Mouse (Mus musculus) natural killer cell, adult 2 months (primary cell): ENCODE data around the gene Pdzd2.

Experiments used
- DNase-seq, 2 experiments: peaks; one replicate each; pipeline ENCODE4 v3.0.0; 2022; ENCODE audit warnings: low spot score in 2 of 2

Pdzd2 gene

DNA sequence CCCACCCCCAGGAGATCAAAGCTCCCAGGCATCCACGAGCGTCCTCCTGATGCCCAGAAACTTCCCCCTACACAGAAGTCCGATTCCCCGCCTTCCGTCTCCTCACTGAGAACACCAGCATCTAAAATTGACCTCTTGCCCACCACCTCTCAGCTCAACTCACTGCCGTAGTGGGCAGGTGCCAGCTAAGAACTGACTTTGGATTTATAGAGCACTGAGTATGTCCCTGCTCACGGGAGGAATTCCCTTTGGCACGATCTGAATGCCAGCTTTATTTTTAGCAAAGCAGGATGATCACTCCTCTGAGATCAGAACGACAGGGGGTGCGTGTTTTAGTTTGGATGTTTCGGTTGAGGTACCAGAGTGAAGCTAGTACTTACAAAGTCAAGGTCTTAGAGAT, 7.1 kb downstream of the Pdzd2 start:
- no peak for DNase-seq

DNA sequence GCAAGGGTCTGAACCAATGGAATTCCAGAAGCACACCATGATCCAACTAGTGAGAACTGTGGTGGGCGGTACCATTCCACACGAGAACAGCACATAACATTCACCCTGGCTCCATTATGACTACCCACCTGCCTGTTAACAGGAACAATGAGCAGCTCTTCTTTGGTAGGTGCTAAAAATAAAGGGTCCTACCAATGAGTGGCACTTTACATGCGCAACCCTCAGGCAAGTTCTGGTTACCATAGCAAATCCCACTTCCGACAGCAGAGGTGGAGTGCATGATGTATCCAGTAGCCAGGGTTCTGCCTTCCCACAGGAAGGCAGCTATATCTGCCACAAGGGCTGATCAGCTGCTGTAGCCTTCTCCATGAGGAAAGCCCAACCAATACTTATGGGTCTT, 11.3 kb downstream of the Pdzd2 start:
- no peak for DNase-seq

DNA sequence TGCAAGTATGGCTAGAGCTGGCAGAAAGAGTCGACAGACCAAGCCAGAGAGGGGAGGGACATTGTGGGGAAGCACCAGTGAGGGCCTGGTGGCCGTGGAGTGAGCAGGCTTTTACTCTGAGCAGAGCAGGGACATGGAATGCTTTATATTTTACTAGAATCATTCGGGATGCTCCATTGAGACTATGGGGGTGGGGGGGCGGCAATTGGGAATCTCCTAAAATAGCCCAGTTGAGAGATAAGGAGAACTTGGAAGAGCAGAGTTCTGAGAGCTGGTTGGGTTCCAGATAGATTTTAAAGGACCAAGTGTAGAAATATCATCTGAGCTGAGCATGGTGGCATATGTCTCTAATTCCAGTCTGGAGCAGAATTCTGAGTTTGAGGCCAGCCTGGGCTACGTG, 14.5 kb downstream of the Pdzd2 start:
- no peak for DNase-seq

DNA sequence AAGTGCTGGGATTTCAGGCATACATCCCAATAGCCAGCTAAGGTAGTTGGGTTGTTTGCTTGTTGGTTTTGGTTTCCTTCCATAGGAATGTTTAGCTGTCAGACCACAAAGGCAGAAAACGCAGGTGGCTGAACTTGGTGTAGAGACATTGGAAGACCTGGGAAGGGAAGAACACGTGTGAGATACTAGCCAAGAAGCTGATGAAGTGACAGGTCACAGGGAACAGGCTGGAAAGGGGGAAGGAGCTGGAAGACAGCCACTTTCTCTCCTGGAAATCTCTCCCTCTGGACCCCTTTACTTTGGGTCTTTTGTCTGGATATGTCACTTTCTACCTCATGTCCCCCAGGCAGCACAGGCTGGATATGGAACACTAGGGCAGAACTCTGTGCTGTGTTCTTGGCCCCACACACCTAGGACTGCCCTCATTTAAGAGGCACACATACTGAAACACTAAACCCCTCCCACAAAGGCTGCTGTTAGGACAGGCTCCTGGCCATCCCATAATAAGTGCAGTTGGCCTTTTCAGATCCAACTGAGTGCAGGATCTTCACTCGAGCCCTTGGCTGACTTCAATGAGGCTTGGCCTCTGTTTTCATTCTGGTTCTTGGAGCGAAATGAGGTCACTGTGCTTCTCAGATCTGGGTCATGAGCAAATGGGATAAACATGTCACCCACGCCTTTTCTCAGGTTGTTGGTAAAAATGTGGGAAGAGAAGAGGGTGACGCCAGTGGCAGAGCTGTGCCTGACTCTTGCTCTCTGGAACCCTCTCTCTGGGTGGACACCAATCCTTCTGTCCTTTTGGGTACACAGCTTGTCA, 17.8 kb downstream of the Pdzd2 start:
- DNase-seq: no peak

DNA sequence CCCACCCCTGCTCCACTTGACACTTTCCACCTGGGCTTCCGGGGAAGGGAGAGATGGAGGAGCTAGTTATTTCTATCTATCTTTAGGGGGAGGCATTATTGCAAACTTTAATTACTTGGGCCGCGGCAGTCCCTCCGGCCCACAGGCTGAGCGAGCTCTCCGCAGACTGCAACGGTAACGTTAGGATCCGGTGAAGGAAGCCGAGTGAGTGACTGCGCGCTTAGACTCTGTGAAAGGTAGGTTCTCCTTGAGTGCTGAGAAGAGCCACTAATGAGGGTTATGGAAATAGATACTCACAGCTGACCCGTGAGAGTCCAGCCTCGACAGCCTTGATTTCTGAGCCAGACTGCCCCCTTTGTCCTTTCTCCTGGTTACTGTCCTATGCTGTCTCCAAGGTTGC, 20.9 kb downstream of the Pdzd2 start:
- no peak for DNase-seq

DNA sequence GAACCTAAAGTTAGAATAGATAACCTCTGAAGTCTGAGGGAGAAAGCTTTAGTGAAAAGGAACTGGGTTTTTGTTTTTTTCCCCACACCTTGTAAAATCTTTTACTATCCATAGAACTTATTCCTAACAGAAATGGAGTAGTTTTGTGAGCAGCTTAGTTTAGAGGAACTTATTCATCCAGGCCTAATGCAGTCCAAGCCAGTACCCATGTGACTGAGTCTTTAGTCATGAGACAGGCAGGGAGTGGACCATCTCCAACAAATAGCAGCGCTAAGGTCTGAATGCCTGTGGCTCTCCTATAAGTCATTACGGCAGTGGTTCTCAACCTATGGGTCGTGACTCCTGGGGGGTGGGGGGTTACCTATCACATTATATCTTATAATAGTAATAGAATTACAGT, 22.3 kb downstream of the Pdzd2 start:
- DNase-seq: no peak

DNA sequence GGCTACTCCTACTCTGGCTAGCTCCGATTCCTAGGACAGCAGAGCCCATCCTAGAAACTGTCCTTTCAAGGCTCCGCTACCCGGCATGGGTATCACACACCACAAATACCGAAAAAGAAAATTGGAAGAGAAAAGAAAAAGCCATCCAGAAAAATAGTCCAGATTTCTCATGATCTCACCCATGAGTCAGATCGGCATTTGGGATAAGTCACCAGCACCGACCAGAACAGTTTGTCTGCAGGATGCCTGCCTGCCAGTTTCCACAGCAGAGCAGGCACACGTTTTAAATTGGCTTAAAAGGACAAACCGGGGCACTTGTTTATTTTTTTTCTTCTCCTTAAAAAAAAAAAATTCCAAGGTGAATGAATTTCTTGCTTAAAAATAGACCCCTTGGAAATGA, 22.8 kb downstream of the Pdzd2 start:
- no peak for DNase-seq

DNA sequence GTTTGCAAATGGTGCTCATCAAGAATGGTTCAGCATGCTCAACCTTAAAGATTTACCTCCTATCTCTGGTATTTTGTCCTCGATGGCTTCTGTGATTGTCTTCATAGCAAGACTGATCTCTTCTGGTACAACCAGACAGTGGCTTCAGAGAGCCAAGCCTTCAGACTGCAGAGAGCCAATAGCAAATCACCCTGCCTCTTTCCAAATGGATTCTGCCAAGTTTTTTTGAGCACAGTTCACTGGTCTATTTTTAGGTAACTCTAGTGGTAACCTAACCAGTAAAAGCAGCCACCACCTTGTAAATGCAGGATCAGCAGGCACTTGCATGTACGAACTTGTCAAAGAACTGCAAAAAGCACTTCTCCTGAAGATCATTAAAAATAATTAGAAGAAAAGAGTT, 25.4 kb downstream of the Pdzd2 start:
- no peak for DNase-seq

DNA sequence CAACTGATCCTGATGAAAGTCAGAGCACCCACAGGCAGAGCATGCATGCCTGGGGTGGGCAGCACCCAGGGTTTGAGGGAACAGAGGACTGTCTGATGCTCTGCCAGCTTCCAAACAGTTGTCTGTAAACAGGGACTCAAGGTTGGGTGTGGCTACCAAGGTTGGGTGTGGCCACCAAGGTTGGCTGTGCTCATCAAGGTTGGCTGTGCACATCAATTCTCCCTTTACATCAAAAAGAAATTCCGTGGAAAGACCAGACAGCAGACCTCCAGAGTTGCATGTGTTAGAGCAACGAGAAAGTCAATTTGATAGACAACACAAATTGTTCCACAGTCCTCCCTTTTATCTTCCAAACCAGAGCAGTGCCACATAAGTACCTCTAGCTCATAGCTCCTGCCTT, 26.5 kb downstream of the Pdzd2 start:
- DNase-seq: no peak

DNA sequence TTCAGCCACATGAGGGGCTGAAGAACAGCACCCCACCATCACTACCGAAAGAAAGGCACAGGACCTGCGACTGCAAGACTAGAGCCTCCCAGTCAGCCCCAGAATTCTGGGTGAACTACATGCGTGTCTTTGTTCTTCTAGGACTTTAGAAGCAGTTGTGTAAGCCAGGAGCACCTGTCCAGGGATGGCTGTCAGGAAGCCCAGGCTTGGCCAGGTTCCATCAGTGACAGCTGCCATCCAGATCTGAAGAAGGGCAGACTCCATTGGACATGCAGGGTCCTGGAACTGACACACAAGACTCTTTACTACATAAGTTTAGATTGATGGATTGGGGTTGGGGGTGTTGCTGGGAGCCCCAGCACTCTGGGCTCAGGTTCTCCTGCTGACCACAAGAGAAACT, 29.7 kb downstream of the Pdzd2 start:
- no peak for DNase-seq

DNA sequence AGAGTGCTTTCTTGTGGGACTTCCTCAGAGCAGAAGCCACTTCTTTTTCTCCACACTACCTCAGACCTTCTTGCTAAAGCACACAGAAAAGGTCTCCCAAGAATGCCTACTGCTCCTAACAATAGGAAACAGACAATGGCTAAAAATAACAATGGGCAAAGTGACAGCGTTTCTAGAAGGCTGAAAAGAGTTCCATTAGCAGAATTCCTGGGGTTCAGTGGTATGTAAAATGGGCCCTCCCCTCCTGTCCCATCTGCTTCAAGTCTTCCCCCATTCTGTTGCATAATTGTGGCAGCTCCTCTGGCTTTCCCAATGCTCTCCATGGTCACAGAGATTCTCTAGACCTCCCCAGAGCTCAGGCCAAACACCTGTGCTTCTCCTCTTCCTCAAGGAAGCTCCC, 31.4 kb downstream of the Pdzd2 start:
- DNase-seq: no peak

DNA sequence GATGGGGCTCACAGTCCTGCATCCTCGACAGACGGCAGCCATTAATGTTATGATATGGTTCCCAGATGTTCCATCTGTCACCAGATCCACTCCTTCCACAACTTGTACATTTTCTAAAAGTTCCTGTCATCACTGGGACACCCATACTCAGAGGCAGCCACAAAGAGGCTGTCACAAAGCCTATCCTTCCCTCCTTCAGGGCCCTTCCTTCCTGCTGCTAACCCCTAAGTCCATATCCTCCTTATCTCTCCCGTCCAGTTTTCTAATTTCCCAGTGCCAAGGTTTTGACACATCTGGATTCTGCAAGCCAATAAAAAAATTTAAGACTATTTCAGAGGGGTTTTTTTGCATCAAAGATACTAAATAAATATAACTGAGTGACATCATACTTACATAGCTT, 32.8 kb downstream of the Pdzd2 start:
- no peak for DNase-seq

DNA sequence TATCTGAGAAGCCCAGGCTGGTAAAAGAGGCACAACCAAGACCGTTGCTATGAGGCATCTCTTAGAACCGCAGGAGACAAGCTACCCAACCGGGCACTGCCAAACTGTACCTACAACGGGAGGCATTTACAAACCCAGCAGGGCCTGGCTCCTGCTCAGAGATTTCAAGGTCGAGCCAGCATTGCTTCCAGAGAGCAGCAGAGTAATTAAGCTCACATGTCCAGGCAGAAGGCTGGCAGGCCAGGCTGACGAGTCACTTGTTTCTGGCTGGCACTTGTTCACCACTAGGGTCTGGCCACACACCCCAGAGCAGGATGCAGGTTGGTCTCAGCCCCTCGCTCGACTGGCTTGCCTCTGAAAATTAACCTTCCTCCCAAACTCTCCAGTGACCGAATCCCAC, 39.4 kb downstream of the Pdzd2 start:
- DNase-seq: no peak

DNA sequence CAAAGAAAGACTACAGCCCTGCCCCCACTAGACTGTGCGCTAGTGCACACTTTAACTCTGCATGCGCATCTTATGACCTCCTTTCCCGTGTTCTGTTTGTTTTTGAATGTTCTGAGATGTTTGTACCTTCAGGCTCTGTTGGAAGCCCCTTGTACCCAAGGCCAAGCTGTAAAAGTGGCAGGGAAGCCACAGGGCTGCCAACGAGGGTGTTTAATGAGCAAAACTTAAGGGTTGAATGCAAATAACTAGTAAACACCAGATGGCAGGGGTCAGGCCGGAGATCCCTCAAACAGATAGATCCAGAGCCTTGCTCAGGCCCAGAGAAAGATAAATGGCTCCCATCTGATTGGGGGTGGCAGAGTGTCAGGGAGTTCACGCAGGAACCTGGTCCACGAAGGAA, 42.0 kb downstream of the Pdzd2 start:
- no peak for DNase-seq

DNA sequence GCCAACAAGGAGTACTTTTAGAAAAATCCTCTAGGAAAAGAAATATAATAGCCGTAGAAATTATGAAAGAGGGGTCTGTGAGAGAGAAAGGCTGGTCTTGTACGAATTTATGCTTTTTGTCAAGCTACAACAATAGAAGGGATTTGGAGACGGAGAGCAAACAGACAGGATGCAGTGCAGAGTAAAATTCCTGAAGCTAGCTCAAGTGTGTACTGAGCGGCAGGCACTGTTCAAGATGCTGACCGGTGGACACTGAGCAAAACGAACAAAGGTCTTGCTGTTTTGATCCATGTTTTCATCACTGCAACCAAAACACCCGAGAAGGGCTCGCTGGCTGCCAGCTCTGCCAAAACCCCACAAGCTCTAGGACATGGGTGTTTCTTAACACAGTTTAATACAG, 42.8 kb downstream of the Pdzd2 start:
- no peak for DNase-seq

DNA sequence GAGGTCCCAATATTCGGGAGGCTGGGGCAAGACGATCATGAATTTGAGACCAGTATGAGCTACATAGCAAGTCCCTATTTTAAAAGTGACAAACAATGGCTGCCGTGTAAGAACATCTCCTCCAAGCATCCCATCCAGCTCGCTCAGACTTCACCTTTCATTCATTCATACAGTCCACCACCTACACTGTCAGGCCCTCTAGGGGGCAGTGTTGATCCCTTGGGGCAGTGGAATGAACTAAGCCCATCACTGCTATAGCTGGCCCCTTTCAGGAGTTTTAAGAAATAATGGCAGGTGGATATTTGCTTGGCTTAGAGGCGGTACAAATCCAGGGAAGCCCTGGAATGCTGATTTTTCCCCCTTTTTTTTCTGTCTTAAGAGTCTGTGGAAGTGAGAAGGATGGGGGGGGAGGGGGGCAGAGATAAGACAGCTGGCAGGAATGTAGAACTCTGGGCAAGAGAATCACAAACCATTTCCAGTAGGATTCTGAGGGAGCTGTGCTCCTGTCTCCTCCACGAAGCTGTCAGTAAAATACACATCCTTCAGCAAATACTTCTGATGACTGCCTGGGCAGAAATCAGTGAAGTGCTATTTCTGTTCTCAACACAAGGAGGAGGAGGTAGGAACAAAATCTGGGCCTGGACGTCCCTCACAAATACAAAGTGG, 49.9 kb downstream of the Pdzd2 start:
- no peak for DNase-seq

DNA sequence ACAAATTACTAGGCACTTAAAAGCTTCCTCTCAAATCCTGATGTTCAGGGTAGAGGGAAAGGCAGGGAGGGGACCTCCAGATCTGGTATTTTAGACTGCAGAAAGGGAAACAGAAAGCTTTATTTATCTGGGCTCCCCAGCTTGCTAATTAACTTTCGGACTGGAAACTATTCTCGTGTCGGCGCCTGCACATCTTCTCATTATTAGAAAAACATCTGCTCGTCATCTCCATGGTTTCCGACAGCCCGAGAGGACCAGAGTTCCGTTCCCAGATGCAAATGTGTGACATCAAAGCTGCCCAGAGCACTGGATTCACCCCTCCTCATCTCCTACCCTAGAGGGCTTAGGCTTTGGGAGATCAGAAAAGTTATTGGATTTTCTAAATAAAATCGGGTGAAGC, 57.2 kb downstream of the Pdzd2 start:
- no peak for DNase-seq

DNA sequence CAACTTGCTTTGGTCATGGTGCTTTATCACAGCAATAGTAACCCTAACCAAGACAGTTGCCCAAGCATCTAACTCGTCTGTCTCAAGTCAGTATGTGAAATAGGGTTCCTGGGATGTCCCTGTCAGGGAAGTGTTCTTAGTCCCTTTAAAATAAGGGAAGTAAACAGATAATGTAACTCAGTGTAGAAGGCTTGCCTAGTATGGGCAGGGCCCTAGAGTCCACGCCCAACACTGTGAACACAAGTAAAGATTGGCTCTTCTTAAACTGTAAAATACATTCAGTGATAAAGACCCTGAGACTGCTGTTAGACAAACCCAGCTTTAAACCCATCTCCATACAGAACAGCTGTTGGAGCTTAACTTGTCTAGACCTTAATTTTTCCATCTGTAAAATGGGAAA, 57.8 kb downstream of the Pdzd2 start:
- DNase-seq: no peak

DNA sequence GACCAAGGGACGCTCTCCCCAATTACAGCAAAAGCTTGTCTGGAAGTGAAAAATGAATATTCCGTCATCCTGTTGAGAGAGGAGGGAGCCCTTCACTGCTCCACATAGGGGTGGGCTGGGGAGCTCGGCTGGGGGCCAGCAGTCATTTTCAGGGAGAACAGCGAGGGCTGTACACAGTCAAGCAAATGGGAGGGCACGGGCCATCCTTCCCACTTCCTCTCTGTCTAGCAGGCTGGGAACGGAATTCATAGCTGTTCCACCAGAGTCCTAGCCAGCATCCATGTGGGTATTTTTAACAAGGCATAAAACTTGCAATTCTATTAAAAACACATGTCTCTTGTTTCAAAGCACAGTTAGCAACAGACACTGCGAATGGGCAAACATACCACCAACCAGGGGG, 59.0 kb downstream of the Pdzd2 start:
- no peak for DNase-seq

DNA sequence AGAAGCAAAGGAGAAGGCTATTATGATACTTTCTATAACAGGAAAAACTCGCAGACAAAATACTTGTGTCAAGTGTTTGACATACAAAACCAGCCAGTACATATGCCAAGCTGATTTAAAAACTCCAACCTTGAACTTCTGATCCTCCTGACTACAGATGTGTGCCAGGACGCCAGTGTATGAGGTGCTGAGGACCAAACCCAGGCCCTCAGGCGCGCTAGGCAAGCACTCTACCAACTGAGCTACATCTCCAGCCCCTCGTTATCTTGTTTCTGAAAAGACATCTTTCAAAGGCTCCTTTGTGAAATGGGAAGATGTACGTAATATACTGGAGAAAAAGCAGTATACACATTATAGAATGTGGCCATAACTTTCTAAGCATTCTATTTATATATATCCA, 59.7 kb downstream of the Pdzd2 start:
- DNase-seq: no peak

DNA sequence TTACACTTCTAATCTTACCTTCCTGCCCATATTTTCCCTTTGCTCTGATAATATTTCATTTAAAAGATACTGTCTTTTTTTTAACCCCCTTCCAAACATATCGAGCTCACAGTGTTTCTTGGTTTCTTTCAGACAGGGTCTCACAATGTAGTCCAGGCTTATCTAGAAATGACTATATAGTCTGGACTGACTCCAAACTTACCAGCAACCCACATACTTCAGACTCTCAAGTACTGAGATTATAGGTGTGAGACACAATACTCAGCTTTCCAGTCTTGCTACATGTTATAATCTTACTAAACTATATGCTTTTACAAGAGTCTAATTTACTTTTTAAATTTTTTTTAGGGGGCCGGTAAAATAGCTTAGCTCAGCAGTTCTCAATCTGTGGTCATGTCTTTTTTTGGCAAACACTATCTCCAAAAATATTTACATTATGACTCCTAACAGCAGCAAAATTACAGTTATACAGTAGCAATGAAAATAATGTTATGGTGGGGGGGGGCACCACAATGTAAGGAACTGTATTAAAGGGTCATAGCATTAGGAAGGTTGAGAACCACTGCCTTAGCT, 61.1 kb downstream of the Pdzd2 start:
- DNase-seq: no peak

DNA sequence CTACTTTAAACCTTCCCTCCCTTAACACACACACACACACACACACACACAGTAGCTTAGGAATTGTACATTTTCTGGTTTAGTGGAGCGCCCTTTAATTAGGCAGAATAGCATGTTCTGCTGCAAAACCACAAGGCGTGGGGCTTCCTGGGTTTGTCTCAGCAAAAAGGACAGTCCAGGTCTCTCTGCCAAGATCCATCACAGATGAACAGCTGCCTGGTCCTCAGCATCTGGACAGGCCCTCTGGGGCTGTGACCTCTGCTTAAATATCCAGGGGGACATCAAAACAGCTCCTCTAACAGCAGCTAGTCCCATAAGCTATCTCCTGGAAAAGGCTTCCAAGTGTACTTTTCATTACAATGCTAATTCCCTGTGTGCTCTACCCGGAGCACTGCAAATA, 64.4 kb downstream of the Pdzd2 start:
- no peak for DNase-seq

DNA sequence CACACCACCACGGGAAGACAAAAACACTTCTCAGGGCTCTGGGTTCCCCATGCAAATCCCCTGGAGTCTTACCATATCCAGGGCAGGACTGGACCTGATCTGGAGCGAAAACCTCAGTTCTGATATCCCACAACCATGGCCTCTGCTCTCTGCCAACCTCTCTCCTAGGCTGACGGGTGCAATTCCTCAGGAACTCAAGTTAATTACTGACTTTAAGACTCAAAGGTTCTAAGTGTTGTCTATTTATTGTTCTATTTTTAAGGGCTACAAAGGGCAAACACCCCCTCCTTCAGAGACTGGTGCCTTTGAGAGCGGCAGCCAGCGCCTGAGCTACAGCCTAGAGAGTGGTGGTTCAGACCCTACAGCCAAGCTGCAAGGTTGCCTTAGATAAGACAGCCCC, 65.7 kb downstream of the Pdzd2 start:
- no peak for DNase-seq
